Mouse (Mus musculus) CD4-positive, CD25-positive, alpha-beta regulatory T cell (primary cell): Measurements from ENCODE around the gene Ubqln4. TPM values are rescaled to one million over a fixed set of nuclear protein-coding genes. Genes with fewer than 3 reads are reported as not detected.

Experiments
- polyA plus RNA-seq: library from polyadenylated mRNA; unstranded; fragments of 100-300 nt; shearing (Covaris generic); gene quantifications from one replicate; pipeline ENCODE4 v1.2.1, GENCODE M21; 2017

Gene Ubqln4
- polyA plus RNA-seq: 66.9 TPM

GRCm38 (mm10) chr3:88553525-88553879 is at the start of gene Ubqln4:
Gene Ubqln4, plus strand, starts transcription at chr3:88553758.

GRCm38 (mm10) chr3:88509692-88510420 is 43.7 kb upstream of the Ubqln4 start, which contains the start of gene Lmna:
Gene Lmna, minus strand, starts transcription at chr3:88509956.

GRCm38 (mm10) chr3:88532299-88532674 is 21.3 kb upstream of the Ubqln4 start, which contains the start of gene Mex3a:
Gene Mex3a, plus strand, starts transcription at chr3:88532395.

DNA sequence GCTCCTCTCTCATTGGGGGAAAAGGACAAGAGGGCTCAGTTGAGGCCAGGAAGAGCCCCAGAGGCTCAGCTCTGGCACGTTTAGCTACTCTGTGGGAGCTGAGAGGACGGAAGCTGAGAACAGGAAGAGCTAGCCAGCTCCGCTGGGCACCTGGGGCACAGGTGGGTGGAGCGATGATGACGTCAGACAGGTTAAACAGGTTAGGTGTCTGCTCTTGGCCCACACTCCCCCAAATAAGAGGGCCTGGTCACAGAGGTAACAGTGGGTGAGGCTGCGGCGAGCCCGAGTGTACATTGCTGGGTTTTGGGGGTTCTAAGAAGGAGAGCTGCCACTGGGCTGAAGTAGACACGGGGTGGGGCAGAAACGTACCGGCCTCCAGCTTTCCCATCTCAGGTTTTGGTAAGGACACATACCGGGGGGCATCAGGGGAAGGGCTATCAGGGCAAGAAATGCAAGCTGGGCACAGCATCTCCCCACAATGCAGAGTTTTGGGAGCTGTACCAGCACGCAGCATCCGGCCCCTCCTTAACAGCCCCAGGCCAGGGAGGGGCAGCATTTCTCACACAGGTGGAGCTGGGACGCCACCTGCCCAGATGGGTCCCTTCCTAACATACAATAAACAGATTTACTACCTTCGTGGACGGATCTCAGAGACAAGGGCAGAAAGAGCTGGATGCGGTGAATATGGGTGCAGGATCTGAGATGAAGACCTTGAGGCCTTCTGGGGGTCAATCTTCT is 5.2 kb upstream of the Ubqln4 start, which contains the start of gene Rab25:
Gene Rab25 (minus strand): TSS at position 121 of the 738 bp plus-strand sequence.

DNA sequence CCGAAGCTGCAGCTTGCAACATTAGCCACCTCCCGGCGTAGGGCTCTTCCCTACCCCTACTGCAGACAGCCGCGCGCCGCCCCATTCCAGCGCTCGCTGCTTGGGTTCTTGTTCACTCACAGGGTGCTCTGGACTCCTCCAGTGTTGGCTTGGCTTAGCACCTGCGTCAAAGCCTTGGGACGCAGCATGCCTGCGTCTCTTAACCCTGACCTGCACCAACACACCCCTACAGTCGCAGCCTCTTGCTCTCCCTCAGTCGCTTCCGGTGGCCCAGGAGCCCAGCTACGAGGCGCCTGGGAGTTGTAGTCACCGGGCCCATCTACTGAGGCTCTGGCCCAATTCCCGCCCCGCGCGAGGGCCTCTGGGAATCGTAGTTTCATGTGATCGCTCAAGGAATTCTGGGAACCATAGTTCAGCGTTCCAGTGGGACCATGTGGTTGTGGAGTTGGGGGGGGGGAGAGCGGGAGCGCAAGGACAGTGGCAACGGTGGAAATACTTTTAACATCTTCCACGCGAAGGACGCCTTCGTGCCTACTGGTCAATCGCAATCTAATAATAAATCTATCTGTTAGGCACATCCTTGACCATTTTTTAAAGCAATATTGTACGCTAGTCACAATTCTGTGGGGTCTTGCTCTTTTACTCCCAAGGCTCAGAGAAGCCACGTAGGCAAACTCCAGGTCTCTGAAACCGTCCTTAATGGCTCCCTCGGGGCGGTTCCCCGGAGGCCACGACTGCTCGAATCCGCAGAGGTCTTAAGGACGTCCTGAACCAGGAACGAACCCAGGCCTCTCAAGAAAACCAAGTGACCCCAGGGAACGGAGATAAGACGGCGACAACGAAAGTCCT is 658 bp upstream of the Ubqln4 start, which contains the start of gene Lamtor2:
Gene Lamtor2 (minus strand): TSS at position 399 of the 849 bp plus-strand sequence.

DNA sequence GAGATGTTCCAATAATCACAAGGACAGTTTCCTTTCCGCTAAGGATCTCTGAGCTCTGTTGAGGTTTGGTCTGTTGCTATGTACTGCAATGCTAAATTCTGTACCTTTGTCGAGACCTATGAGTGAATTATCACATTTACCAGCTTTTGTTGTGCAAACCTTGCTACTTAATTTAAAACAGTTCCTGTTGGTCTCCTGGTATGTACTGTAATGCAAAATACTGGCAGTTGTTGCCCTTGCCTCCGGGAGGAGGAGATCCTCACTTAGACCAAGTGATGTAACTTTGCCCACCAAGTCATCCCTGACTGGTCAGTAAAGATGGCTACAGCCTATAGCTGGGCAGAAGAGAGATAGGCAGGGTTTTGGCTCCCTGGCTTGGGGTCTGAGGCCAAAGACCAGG is 22.0 kb downstream of the Ubqln4 start, which contains the start of gene Ssr2:
Gene Ssr2 (plus strand): TSS at position 337 of the 400 bp plus-strand sequence.

DNA sequence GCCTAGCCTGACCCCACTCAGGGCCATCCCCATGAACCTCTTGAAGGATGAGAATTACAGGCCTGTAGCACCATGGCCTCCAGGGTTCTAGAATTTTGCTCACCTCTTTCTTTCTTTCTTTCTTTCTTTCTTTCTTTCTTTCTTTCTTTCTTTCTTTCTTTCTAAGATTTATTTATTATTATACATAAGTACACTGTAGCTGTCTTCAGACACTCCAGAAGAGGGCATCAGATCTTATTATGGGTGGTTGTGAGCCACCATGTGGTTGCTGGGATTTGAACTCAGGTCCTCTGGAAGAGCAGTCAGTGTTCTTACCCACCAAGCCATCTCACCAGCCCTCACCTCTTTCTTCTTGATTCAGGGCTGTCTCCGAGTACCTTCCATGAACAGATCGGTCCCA is 52.1 kb downstream of the Ubqln4 start, which contains the start of gene Arhgef2:
Gene Arhgef2 (plus strand): TSS at position 301 of the 400 bp plus-strand sequence.

Other genes starting within 250 kb of the Ubqln4 start
- 338 TPM for gene Glmp, start 228.7 kb upstream of the Ubqln4 start, polyA plus RNA-seq
- 1.1 TPM for gene Tmem79, start 217.6 kb upstream of the Ubqln4 start, polyA plus RNA-seq
- gene Smg5, start 217.5 kb upstream of the Ubqln4 start, polyA plus RNA-seq: 59.8 TPM
- not detected for gene Paqr6, start 189.2 kb upstream of the Ubqln4 start, polyA plus RNA-seq
- gene Bglap3, start 181.0 kb upstream of the Ubqln4 start, polyA plus RNA-seq: 0.25 TPM
- not detected for gene Bglap2, start 175.1 kb upstream of the Ubqln4 start, polyA plus RNA-seq
- not detected for gene Bglap, start 169.3 kb upstream of the Ubqln4 start, polyA plus RNA-seq
- gene Pmf1, start 143.4 kb upstream of the Ubqln4 start, polyA plus RNA-seq: 35.4 TPM
- gene Slc25a44, start 128.6 kb upstream of the Ubqln4 start, polyA plus RNA-seq: 16.6 TPM
- 67.7 TPM for gene Sema4a, start 92.6 kb upstream of the Ubqln4 start, polyA plus RNA-seq
- 9.6 TPM for gene Lmna, start 43.8 kb upstream of the Ubqln4 start, polyA plus RNA-seq
- gene Mex3a, start 21.4 kb upstream of the Ubqln4 start, polyA plus RNA-seq: 0.38 TPM
- not detected for gene Rab25, start 5.5 kb upstream of the Ubqln4 start, polyA plus RNA-seq
- 183 TPM for gene Lamtor2, start 684 bp upstream of the Ubqln4 start, polyA plus RNA-seq
- gene Ssr2, start 22.1 kb downstream of the Ubqln4 start, polyA plus RNA-seq: 126 TPM
- gene Arhgef2, start 52.2 kb downstream of the Ubqln4 start, polyA plus RNA-seq: 126 TPM
- gene Rxfp4, start 99.4 kb downstream of the Ubqln4 start, polyA plus RNA-seq: not detected
- gene Khdc4, start 132.0 kb downstream of the Ubqln4 start, polyA plus RNA-seq: 119 TPM
- gene Rit1, start 163.1 kb downstream of the Ubqln4 start, polyA plus RNA-seq: 49.3 TPM
- gene Syt11, start 221.4 kb downstream of the Ubqln4 start, polyA plus RNA-seq: 53.3 TPM